ENCODE assay signal across 27 mouse cellular contexts in genomic region chr13:71135940-71136632, GRCm38 (mm10).
A peak's percentile ranks its signal among the peaks of the same experiment; 100 is the strongest.
DNase-seq lines count a peak whose midpoint lies in the region; ATAC-seq lines count a peak whose summit lies in the region.
"Had no signal": no experiment of that assay in that cellular context is flagged by ENCODE, and none has a peak within 500 bp of the region (broad histone marks: within the 10 kb centered on the region; RNA-seq: fewer than 3 reads in every experiment).

No protein-coding gene starts in this region.

- no peak overlapping the region for H3K4me2 ChIP-seq in neural tube, embryonic 11.5 days (ENCODE audit: low read depth)
- no peak overlapping the region for H3K4me2 ChIP-seq in midbrain, embryonic 15.5 days
- H3K4me2 ChIP-seq in liver, embryonic 12.5 days: no peak overlapping the region
- H3K4me2 ChIP-seq: embryonic facial prominence, embryonic 12.5 days; heart, embryonic 12.5 days; hindbrain, embryonic 15.5 days; limb, embryonic 12.5 days; liver, embryonic 11.5 days had no signal

- H3K4me3 ChIP-seq in neural tube, embryonic 11.5 days (ENCODE audit: low read depth, low read length): no peak overlapping the region
- no peak overlapping the region for H3K4me3 ChIP-seq in midbrain, embryonic 15.5 days
- H3K4me3 ChIP-seq in liver, embryonic 12.5 days: no peak overlapping the region
- no peak overlapping the region for H3K4me3 ChIP-seq in limb, embryonic 10.5 days
- H3K4me3 ChIP-seq: embryonic facial prominence, embryonic 12.5 days; heart, embryonic 12.5 days; hindbrain, embryonic 15.5 days; limb, embryonic 12.5 days had no signal

- DNase-seq in neural tube, embryonic 11.5 days (ENCODE audit: low spot score): no peak
- DNase-seq in neural tube, embryonic 10.5 days (ENCODE audit: extremely low spot score, low spot score): no peak
- peak; percentile 19 for DNase-seq in mesoderm, embryonic 11.5 days (ENCODE audit: low read depth, low spot score)
- DNase-seq in kidney, adult 8-10 months: no peak
- DNase-seq in limb, embryonic 10.5 days (ENCODE audit: low spot score): no peak
- DNase-seq: adrenal gland, adult 2 months; cerebellum, adult 2 months; cerebellum, postnatal 36 days; forebrain, postnatal 0 days; gastrocnemius, postnatal 25 days; heart, adult 18-20 months; heart, postnatal 10 days; kidney, postnatal 36 days; layer of hippocampus, postnatal 36 days; lung, adult 18-20 months; lung, postnatal 10 days; right cerebral cortex, postnatal 4 days; thymus, adult 18-20 months; thymus, postnatal 36 days had no signal

- peaks cover 5% of the 10 kb centered on the region; the same call in 1 of the 2 replicates for H3K4me1 ChIP-seq in neural tube, embryonic 11.5 days (ENCODE audit: control insufficient read depth, insufficient read depth, low read length)
- H3K4me1 ChIP-seq in midbrain, embryonic 15.5 days: peaks cover 18% of the 10 kb centered on the region
- no peaks in the 10 kb centered on the region for H3K4me1 ChIP-seq in liver, embryonic 12.5 days
- no peaks in the 10 kb centered on the region for H3K4me1 ChIP-seq in limb, embryonic 10.5 days
- H3K4me1 ChIP-seq: embryonic facial prominence, embryonic 12.5 days; heart, embryonic 12.5 days; limb, embryonic 12.5 days had no signal

- H3K27ac ChIP-seq in neural tube, embryonic 11.5 days (ENCODE audit: low read depth, low read length): no peak overlapping the region
- no peak overlapping the region for H3K27ac ChIP-seq in midbrain, embryonic 15.5 days
- H3K27ac ChIP-seq in liver, embryonic 12.5 days: no peak overlapping the region
- H3K27ac ChIP-seq in limb, embryonic 10.5 days: no peak overlapping the region
- H3K27ac ChIP-seq: embryonic facial prominence, embryonic 12.5 days; hindbrain, embryonic 15.5 days; limb, embryonic 12.5 days had no signal

- H3K9ac ChIP-seq in neural tube, embryonic 11.5 days (ENCODE audit: low read length): no peak overlapping the region
- H3K9ac ChIP-seq in midbrain, embryonic 15.5 days: no peak overlapping the region
- H3K9ac ChIP-seq in liver, embryonic 12.5 days: no peak overlapping the region
- H3K9ac ChIP-seq: embryonic facial prominence, embryonic 12.5 days; forebrain, postnatal 0 days; heart, embryonic 12.5 days; hindbrain, embryonic 15.5 days; limb, embryonic 12.5 days had no signal

- H3K27me3 ChIP-seq in neural tube, embryonic 11.5 days (ENCODE audit: control insufficient read depth, insufficient read depth, low read length): no peaks in the 10 kb centered on the region
- H3K27me3 ChIP-seq in midbrain, embryonic 15.5 days (replicated peaks): no peaks in the 10 kb centered on the region; the same call in 1 of the 2 replicates
- no peaks in the 10 kb centered on the region for H3K27me3 ChIP-seq in liver, embryonic 12.5 days (replicated peaks)
- H3K27me3 ChIP-seq in limb, embryonic 10.5 days (ENCODE audit: low read depth, poor library complexity, severe bottlenecking): 0 out of 2 replicates have a peak, but pooled peaks cover 3% of the 10 kb centered on the region
- H3K27me3 ChIP-seq: embryonic facial prominence, embryonic 12.5 days; heart, embryonic 12.5 days; limb, embryonic 12.5 days had no signal

- peak; percentile 48 for ATAC-seq in neural tube, embryonic 11.5 days (ENCODE audit: insufficient read depth, low FRiP score, low TSS enrichment)
- 0 out of 2 replicates have a peak, but pooled peaks have one; percentile 27 for ATAC-seq in midbrain, embryonic 15.5 days (replicated peaks)
- no peak for ATAC-seq in liver, embryonic 12.5 days
- ATAC-seq: forebrain, postnatal 0 days; intestine, embryonic 16.5 days had no signal

- no peaks in the 10 kb centered on the region for H3K9me3 ChIP-seq in neural tube, embryonic 11.5 days (ENCODE audit: control insufficient read depth, low read length)
- no peaks in the 10 kb centered on the region for H3K9me3 ChIP-seq in midbrain, embryonic 15.5 days
- H3K9me3 ChIP-seq in liver, embryonic 12.5 days (replicated peaks): no peaks in the 10 kb centered on the region
- H3K9me3 ChIP-seq in limb, embryonic 10.5 days (replicated peaks): no peaks in the 10 kb centered on the region
- H3K9me3 ChIP-seq: embryonic facial prominence, embryonic 12.5 days; heart, embryonic 12.5 days; hindbrain, embryonic 15.5 days; limb, embryonic 12.5 days had no signal

- H3K36me3 ChIP-seq in neural tube, embryonic 11.5 days (ENCODE audit: control insufficient read depth, insufficient read depth, low read length): no peaks in the 10 kb centered on the region
- no peaks in the 10 kb centered on the region for H3K36me3 ChIP-seq in midbrain, embryonic 15.5 days (replicated peaks)
- no peaks in the 10 kb centered on the region for H3K36me3 ChIP-seq in liver, embryonic 12.5 days
- H3K36me3 ChIP-seq in limb, embryonic 10.5 days: no peaks in the 10 kb centered on the region
- H3K36me3 ChIP-seq: embryonic facial prominence, embryonic 12.5 days; heart, embryonic 12.5 days; hindbrain, embryonic 15.5 days; limb, embryonic 12.5 days had no signal

- 67% methylated on average over 5 of the region's 5 CpGs for WGBS in neural tube, embryonic 11.5 days
- 18% methylated on average over 5 of the region's 5 CpGs for WGBS in midbrain, embryonic 15.5 days
- WGBS in liver, embryonic 12.5 days (ENCODE audit: insufficient replicate concordance): 70% methylated on average over 5 of the region's 5 CpGs
- 90% methylated on average over 5 of the region's 5 CpGs for WGBS in limb, embryonic 10.5 days
